Mouse (Mus musculus) cerebellum, postnatal 10 days (tissue): ENCODE results near the gene Oxtr.
A peak's percentile ranks its signal among the peaks of the same experiment; 100 is the strongest.

ENCODE experiments used
- DNase-seq, 2 experiments: peaks; one replicate each; pipeline ENCODE4 v3.0.0; 2021; ENCODE audit warnings: mixed read lengths in 2 of 2

Oxtr gene

GRCm38 (mm10) chr6:112489910-112490559 lies at the start of gene Oxtr:
Oxtr (minus strand) TSS chr6:112489943.
- no peak for DNase-seq

GRCm38 (mm10) chr6:112525434-112525833 lies 35.7 kb upstream of the Oxtr start:
- DNase-seq = no peak

DNA sequence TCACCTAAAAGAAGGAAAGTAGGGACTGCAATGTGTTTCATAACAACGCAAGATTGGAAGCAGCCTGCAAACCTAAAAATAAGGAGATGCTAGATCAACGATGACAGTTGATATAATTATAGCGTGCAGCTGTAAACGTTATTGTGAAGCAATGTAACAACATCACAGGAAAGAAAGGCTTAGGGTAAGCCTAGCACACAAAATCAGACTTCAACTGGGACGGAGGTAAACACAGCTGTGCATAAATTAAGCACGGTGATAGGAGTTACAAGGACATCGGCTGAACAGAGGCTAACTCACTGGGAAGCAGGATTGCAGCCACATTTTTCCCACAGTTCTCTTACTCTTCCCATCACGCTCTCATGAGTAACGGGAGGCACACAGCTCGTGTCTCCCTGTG lies 34.7 kb upstream of the Oxtr start:
- DNase-seq = no peak

DNA sequence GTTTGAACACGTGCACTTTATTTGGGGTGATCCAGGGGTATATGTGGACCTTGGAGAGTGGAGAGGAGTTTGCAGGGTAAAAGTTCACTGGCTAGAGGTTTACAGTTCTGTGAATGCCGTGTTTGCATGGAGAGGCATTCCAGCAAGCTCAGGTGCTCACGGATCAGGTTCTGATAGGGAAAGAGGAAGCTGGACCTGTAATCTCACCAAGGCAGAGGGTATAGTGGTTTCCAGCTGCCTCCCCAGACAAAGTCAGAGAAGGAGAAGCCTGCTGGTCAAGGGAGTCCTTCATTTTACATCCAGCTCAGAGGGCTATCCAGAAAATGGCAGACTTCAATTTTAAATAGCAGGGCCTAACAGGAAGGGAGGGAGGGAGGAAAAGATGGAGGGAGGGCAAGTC lies 28.2 kb upstream of the Oxtr start:
- no peak for DNase-seq

DNA sequence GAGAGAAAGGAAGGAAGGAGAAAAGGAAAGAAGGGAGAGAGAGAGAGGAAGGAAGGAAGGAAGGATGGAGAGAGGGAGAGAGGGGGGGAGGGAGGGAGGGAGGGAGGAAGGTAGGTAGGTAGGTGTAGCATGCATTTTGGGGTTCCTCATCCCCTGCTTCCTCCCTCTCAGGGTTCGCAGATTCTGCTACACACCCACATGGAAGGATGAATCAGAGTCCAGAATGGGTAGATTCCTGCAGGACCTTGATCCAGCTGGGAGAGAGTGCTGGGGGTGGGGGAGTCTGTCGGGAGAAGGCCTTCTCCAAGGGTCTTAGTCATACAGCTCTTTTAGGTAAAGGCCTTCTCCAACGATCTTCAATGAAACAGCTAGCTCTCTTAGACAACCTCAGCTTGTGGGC lies 27.8 kb upstream of the Oxtr start:
- no peak for DNase-seq

DNA sequence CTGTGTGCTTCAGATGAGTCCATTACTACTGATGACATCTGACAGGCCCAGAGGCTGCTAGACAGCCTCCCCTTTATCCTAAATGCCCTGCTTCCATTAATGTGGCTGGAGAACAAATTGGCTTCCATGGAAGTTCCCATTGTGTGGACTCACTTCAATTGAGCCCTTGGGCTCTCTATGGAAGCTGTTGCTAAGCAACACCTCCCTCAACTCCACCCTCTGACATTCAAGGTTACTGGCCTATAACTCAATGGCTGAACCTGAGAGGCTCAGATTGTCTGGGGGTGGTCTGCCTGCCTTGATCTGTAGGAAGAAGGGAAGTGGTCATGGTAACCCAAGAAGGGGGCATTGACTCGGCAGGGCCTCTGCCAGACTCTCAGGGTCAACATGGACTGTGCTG lies 26.8 kb upstream of the Oxtr start:
- no peak for DNase-seq

DNA sequence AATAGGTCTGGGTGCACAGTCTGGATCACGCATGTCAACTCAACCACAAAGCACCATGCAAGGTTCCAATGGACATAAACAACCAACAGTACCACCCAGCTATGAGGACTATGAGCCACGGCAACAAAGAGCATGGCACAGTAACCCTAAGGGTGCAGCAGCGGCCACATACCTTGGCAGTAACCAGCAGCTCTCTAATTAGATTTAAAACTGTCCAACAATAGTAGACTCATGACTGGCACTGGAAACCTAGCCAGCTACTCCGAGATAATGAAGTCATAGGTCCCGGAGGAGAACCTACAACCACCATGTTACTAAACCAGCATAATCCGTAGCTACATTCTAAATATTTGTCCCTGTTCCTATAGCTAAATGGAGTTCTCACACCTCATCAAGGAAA lies 24.8 kb upstream of the Oxtr start:
- DNase-seq = no peak

- DNase-seq = peak; percentile 64 to 83
These were observed 20.6 kb upstream of the Oxtr start for GRCm38 (mm10) chr6:112510346-112510745.

DNA sequence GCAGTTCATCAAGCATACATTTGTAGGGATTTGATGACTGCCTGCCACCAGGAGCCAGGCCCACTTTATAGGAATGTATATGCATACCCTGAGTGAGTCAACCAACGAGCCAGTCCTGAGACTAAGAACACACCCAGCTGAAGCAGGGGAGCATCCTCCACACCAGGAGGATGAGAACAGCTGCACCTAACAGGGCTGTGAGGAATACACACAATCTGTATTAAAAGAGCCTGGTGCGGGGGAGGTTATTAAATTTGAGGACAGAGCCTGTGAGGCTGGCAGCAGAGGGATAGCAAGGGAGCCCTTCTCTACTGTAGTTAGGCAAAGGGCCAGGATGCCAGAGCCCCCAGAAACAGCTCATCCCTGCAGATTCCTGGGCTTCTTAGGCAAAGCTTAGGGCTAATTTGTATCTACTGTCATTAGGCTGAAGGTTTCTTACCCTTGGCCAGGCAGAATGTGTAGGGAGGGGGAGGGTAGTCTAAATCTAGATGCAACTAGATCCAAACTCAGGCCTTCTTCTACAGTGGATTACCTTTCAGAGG lies 19.9 kb upstream of the Oxtr start:
- peak in 1 of 2 experiments; percentile 38 for DNase-seq

GRCm38 (mm10) chr6:112507617-112508016 lies 17.9 kb upstream of the Oxtr start:
- DNase-seq = no peak

- peak; percentile 88 for DNase-seq
These were observed 11.4 kb upstream of the Oxtr start for GRCm38 (mm10) chr6:112501156-112501555.

DNA sequence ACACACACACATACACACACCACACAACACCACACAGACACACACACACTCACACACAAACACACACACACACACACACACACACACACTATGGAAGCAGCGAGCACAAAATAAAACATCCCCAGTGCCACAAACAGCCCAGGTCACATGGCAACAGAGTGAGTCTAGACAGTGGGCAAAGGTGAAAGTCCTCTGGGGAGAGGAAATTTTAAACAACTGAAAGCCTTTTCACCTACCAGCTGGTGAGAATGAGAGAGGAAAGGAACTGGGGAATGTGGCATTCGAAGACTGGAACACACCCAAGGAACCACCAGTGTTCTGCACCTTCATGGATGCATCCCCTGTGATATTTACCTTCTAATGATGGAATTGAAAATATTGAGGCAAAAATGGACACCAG lies 9.7 kb upstream of the Oxtr start:
- no peak for DNase-seq

DNA sequence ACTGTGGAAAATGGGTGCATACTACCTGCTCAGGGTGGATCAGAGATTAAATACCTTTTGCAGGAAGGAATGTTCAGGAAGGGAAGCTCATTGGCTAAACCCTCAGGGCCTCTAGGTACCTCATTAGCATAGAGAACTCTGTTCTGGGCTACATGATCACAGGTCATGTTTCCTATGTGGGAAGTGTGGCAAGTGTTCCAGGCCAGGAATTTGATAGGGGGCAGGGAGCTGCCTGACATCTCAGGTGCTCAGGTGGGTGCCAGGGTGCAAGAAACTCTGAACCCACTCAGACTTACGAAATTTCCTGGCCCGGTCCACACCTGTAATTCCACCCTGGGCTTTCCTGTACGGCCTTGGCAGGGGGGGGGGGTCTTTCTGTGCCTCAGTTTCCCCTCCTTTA lies 9.0 kb upstream of the Oxtr start:
- no peak for DNase-seq

- no peak for DNase-seq
These were observed 7.7 kb upstream of the Oxtr start for GRCm38 (mm10) chr6:112497456-112497855.

DNA sequence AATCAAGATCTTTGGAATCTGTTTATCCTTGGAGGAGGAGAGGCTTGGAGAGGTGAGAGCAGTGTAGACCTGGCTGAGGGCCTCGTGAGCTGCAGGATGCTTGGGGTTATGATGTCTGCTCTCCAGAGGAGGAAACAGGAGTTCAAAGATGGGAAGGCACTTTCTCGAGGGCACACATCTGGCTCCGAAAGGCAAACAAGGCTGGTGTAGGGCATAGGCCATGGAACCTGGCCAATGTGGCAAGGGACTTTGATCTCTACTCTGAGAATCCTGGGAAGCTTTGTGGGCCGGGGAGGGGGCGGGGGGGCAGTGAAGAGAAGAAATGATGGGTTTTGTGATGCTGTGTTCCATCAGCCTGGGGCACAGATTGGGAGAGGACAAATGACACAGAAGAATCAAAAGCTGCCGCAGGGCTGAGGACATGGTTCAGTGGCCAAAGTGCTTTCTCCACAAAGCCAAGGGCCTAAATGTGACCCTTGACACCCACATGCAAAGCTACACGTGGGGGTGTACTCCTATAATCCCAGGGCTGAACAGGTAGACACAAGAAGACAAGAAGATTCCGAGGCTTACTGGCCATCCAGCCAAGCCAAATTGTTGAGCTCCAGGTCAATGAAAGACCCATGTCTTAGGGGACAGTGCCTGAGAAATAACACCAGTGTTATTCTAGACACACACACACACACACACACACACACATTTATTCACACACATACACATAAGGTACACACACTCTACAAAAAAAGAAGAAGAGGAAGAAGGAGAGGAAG lies 6.7 kb upstream of the Oxtr start:
- no peak for DNase-seq

DNA sequence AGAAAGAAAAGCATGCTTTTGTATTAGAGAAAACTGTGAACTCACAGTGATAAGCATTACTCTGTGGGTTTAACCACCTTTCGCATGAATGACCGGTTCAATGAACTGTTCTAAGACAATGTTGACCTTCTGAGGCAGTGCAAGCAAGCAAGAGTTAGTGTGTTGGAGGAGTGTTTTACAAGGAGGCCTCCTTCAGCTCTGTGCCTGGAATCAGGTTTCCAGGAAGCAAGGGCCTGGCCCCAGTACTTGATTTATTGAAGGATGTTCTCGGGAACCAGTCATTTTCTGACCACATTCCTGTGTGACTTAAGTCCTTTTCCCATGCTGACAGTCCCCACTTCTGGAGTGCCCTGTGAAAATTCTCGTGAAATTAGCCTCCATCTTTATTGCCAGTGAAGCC lies 5.5 kb upstream of the Oxtr start:
- DNase-seq = no peak

- peak; percentile 51 to 59 for DNase-seq
These were observed 4.9 kb upstream of the Oxtr start for GRCm38 (mm10) chr6:112494620-112495081.

DNA sequence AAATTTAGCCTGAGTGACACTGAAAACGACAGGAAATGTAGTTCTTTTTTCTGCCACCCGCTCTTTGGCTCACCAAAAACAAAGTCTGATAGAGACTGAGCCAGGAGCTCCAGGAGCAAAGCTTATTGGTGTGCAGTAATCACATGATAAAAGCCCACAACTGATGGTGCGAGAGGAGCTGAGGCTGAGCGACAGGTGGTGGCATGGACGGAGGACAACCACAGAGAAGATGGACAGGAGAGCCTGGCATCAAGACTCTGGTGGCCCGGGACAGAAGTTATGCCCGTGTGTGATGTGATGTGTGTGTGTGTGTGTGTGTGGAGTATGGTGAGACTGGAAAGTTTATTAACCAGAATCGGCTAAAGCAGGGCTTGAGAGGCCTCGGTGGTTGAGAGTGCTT lies 3.6 kb upstream of the Oxtr start:
- no peak for DNase-seq

GRCm38 (mm10) chr6:112492656-112493055 lies 2.9 kb upstream of the Oxtr start:
- DNase-seq = no peak

DNA sequence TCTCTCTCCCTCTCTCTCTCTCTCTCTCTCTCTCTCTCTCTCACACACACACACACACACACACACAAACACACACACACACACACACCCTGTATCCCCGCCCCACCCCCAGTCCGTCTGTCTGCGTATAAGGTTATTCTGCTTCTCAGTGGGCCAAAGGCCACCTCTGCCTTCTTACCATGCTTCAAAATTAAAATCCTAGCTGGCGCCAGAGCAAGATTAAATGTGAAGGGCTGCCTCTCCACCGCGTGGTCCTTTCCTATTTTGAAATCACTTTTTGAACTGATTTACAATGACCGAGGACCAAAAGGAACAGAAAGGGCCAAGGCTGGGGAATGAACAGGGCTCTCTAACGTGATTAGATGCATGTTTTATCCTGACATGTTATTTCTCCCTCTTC lies 1.8 kb upstream of the Oxtr start:
- no peak for DNase-seq

GRCm38 (mm10) chr6:112490625-112491242 lies 991 bp upstream of the Oxtr start:
- DNase-seq = peak; percentile 95 to 96

- peak; percentile 65 for DNase-seq
These were observed 398 bp downstream of the Oxtr start for GRCm38 (mm10) chr6:112489181-112489909.

GRCm38 (mm10) chr6:112488821-112489180 lies 942 bp downstream of the Oxtr start:
- no peak for DNase-seq
